Comparison of ENCODE assay signal across 14 mouse cellular contexts in genomic region chr12:117425363-117426031, GRCm38 (mm10).
DNase-seq lines count a peak whose midpoint lies in the region; ATAC-seq lines count a peak whose summit lies in the region.
"Had no signal": no experiment of that assay in that cellular context is flagged by ENCODE, and none has a peak within 500 bp of the region (broad histone marks: within the 10 kb centered on the region; RNA-seq: fewer than 3 reads in every experiment).

No protein-coding gene starts in this region.

- WGBS in forebrain, embryonic 13.5 days: 81% methylated on average over 9 of the region's 9 CpGs
- WGBS in forebrain, embryonic 10.5 days: 86% methylated on average over 9 of the region's 9 CpGs
- 47% methylated on average over 9 of the region's 9 CpGs for whole genome bisulfite sequencing in neural tube, embryonic 13.5 days
- 56% methylated on average over 9 of the region's 9 CpGs for WGBS in liver, embryonic 11.5 days

- no peak overlapping the region for H3K9ac ChIP-seq in forebrain, embryonic 13.5 days
- no peak overlapping the region for H3K9ac ChIP-seq in neural tube, embryonic 13.5 days
- H3K9ac ChIP-seq in liver, embryonic 11.5 days (ENCODE audit: low read depth, low read length): no peak overlapping the region
- H3K9ac ChIP-seq: heart, embryonic 12.5 days had no signal

- H3K36me3 ChIP-seq in forebrain, embryonic 13.5 days (ENCODE audit: poor library complexity, severe bottlenecking): no peaks in the 10 kb centered on the region
- H3K36me3 ChIP-seq in forebrain, embryonic 10.5 days (replicated peaks): no peaks in the 10 kb centered on the region
- H3K36me3 ChIP-seq in neural tube, embryonic 13.5 days: no peaks in the 10 kb centered on the region
- no peaks in the 10 kb centered on the region for H3K36me3 ChIP-seq in liver, embryonic 11.5 days (ENCODE audit: control insufficient read depth, insufficient read depth, low read length)
- H3K36me3 ChIP-seq: heart, embryonic 12.5 days had no signal

- H3K4me3 ChIP-seq in forebrain, embryonic 13.5 days: no peak overlapping the region
- no peak overlapping the region for H3K4me3 ChIP-seq in forebrain, embryonic 10.5 days
- no peak overlapping the region for H3K4me3 ChIP-seq in neural tube, embryonic 13.5 days
- no peak overlapping the region for H3K4me3 ChIP-seq in liver, embryonic 11.5 days (ENCODE audit: low read depth, low read length)
- H3K4me3 ChIP-seq: heart, embryonic 12.5 days had no signal

- DNase-seq in forebrain, embryonic 10.5 days (ENCODE audit: extremely low spot score, low spot score): no peak
- DNase-seq in neural tube, embryonic 10.5 days (ENCODE audit: extremely low spot score, low spot score): no peak
- DNase-seq in liver, embryonic 11.5 days (ENCODE audit: low spot score): no peak
- DNase-seq in right cerebral cortex, adult 18-20 months: no peak
- DNase-seq in layer of hippocampus, adult 8-10 months (ENCODE audit: low spot score in 2 of 2): no peak
- DNase-seq in cerebellum, postnatal 4 days (ENCODE audit: low spot score in 2 of 2): no peak
- DNase-seq: cerebellum, adult 11 months; embryo, embryonic 11 days; gastrocnemius, postnatal 10 days; kidney, postnatal 36 days; thymus, adult 18-20 months had no signal

- ATAC-seq in forebrain, embryonic 13.5 days: peak; percentile 38
- peak; percentile 40; the same call in 1 of the 2 replicates for ATAC-seq in neural tube, embryonic 13.5 days (ENCODE audit: low read depth)
- ATAC-seq in liver, embryonic 11.5 days (replicated peaks; ENCODE audit: low FRiP score): peak; percentile 60

- no peaks in the 10 kb centered on the region for H3K4me1 ChIP-seq in forebrain, embryonic 13.5 days
- 0 out of 2 replicates have a peak, but pooled peaks cover 3% of the 10 kb centered on the region for H3K4me1 ChIP-seq in forebrain, embryonic 10.5 days
- H3K4me1 ChIP-seq in neural tube, embryonic 13.5 days (replicated peaks): 0 out of 2 replicates have a peak, but pooled peaks cover 6% of the 10 kb centered on the region
- no peaks in the 10 kb centered on the region for H3K4me1 ChIP-seq in liver, embryonic 11.5 days (replicated peaks; ENCODE audit: control insufficient read depth, insufficient read depth, low read length)
- H3K4me1 ChIP-seq: heart, embryonic 12.5 days had no signal

- H3K4me2 ChIP-seq in forebrain, embryonic 13.5 days: no peak overlapping the region
- no peak overlapping the region for H3K4me2 ChIP-seq in neural tube, embryonic 13.5 days
- no peak overlapping the region for H3K4me2 ChIP-seq in liver, embryonic 11.5 days
- H3K4me2 ChIP-seq: heart, embryonic 12.5 days had no signal

- H3K27ac ChIP-seq in forebrain, embryonic 13.5 days: no peak overlapping the region
- H3K27ac ChIP-seq in forebrain, embryonic 10.5 days: no peak overlapping the region
- H3K27ac ChIP-seq in neural tube, embryonic 13.5 days (replicated peaks): no peak overlapping the region
- no peak overlapping the region for H3K27ac ChIP-seq in liver, embryonic 11.5 days (ENCODE audit: low read depth, low read length)

- H3K9me3 ChIP-seq in forebrain, embryonic 13.5 days (replicated peaks): no peaks in the 10 kb centered on the region
- no peaks in the 10 kb centered on the region for H3K9me3 ChIP-seq in forebrain, embryonic 10.5 days
- H3K9me3 ChIP-seq in neural tube, embryonic 13.5 days: no peaks in the 10 kb centered on the region
- no peaks in the 10 kb centered on the region for H3K9me3 ChIP-seq in liver, embryonic 11.5 days (ENCODE audit: control insufficient read depth, low read length)
- H3K9me3 ChIP-seq: heart, embryonic 12.5 days had no signal

- no peaks in the 10 kb centered on the region for H3K27me3 ChIP-seq in forebrain, embryonic 13.5 days
- H3K27me3 ChIP-seq in forebrain, embryonic 10.5 days (ENCODE audit: poor library complexity, severe bottlenecking): no peaks in the 10 kb centered on the region
- no peaks in the 10 kb centered on the region for H3K27me3 ChIP-seq in neural tube, embryonic 13.5 days
- no peaks in the 10 kb centered on the region for H3K27me3 ChIP-seq in liver, embryonic 11.5 days (replicated peaks; ENCODE audit: control insufficient read depth, insufficient read depth, low read length)
- H3K27me3 ChIP-seq: heart, embryonic 12.5 days had no signal
